Mouse (Mus musculus): ENCODE data around the gene Ubqln4. TPM values are rescaled to one million over a fixed set of nuclear protein-coding genes. Genes with fewer than 3 reads are reported as not detected.

The Ubqln4 gene
- total RNA-seq, 2 experiments from 2014 or later = 86.3 to 89.9 TPM

DNA sequence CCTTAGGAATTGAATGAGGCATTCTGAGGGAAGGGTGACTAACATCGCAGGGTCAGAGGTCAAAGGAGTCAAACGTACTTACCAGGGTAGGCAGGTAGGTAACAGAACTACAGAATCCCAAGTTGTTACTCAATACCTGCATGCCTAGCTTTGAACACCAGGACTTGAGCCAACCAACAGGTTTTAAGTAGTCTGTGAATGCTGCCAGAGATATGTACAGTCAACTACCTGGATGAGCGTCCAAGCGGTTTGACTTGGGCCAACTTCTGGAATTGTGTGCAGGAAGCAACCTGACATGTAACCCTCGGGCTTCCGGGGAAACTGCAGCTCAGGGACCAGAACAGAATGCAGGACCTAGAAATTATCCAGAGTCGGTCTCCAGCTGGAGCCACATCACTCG lies 30.5 kb upstream of the Ubqln4 start:
- DNase-seq (ENCODE audit: low spot score) = no peak

DNA sequence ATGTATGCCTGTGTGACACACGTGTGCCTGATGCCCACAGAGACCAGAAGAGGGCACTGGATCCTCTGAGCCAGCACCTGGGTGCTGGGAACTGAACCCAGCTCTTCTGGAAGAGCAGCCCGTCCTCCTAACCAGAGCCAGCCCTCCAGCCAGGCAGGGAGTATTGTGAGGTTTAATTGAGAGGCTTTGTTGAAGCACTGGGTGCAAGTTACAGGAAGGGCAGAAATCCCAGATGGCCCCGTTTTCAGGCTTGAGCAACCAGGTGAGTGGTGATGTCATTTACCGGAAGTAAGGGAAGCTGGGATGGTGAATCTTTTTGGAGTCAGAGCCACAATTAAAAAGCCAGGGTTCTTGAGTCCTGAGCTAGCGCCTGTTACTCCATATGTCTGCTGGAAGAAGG lies 28.5 kb upstream of the Ubqln4 start:
- DNase-seq (ENCODE audit: low spot score) = no peak

DNA sequence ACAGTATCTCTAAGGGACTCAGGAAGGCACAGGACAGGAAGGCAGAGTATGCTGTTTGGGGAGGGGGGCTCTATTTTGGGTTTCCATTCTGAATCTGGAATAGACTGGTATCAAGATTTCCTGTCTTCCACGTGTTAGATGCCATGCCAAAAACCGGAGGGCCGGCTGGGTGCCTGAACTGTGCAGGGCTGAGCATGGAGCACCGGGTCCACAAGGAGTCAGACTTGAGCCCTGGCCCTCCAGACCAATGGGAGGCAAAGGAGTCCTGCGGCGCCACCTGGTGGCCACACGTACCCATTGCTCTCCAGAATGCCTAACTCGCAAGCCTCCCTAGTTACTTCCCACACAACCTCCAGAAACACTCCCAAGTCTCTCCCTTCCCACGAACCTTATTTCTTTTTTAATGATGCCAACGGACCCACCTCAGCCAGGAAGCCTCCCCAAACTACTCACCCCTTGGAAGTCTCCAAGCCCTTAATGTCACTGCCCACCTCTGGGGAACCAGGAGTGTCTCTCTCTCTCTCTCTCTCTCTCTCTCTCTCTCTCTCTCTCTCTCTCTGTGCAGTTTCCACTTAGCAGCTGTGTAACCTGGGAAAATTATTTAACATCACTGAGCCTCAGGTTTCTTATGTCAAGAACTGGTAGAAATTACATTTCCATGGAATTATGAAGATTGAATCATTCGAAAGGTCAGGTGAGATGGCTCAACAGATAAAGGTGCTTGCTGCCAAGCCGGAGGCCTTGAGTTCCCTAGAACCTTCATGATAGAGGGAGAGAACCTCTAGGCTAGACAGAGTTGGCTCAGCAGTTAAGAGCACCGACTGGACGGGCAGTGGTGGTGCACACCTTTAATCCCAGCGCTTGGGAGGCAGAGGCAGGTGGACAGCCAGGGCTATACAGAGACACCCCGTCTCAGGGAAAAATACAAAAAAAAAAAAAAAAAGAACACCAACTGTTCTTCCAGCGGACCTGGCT lies 27.1 kb upstream of the Ubqln4 start:
- DNase-seq (ENCODE audit: low spot score) = peak; percentile 87

DNA sequence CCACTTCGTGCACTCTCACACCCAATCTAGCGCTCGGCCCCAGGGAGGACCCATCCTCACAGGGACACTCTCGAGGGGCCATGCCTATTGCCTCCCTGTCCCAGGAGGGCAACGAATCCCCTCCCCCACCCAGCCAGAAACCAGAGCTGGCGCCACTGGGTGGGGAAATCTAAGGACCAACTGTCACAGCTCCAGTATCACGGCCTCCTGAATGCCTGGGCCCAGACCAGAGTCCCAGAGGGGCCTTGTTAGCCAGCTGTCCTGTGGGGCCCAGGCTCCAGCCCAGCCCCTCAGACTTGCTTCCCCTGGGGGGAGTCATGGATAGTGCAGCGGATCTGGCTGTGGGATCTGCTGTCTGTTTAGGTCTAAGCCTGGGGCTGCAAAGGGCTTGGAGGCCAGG lies 26.0 kb upstream of the Ubqln4 start:
- DNase-seq (ENCODE audit: low spot score) = no peak

DNA sequence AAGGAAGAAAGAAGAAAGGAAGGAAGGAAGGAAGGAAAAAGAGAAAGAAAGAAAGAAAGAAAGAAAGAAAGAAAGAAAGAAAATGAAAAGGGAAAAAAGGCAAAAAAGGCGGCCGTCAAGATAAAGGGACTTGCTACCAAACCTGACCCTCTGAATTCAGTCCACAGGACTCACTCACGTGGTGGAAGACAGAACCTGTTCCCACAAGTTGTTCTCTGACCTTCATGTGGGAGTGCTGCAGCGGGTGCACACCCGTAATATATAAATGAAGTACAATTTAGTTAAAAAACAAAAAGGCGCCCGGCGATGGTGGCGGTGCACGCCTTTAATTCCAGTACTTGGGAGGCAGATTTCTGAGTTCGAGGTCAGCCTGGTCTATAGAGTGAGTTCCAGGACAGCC lies 24.9 kb upstream of the Ubqln4 start:
- DNase-seq (ENCODE audit: low spot score) = no peak

DNA sequence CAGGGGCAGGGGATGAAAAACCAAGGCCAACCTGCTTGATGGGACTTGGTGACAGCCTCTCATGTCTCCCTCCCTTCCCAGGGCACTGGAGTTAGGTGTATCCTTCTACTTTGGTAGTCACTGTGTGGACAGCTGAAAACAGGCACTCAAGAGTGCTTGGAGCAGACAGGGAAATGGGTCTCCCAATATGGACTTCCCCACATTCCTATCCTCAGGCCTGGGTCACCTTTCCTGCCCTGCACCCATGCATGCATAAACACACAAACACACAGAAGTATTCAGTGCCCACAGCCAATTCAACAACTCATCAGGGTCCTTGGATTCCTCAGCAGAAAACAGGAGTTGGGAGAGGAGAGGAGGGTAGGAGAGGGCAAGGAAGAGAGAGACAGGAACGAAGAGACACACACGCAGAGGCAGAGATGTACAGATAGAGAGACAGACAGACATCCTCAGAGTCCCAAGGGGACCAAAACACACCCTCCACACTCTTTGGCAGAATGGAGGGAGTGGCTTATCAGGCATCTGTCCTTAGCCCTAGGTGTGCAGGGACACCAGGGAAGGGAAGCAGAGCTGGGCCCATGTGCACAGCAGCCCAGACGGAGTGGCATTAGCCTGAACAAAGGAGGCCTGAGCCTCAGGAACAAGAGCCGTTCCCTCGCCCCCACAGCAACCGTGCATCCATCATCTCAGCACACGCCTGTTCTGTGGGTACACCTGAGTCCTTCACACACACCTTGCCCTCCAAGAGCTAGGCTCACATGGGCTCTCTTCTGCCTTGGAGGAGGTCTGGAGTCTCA lies 24.2 kb upstream of the Ubqln4 start:
- DNase-seq (ENCODE audit: low spot score) = no peak

DNA sequence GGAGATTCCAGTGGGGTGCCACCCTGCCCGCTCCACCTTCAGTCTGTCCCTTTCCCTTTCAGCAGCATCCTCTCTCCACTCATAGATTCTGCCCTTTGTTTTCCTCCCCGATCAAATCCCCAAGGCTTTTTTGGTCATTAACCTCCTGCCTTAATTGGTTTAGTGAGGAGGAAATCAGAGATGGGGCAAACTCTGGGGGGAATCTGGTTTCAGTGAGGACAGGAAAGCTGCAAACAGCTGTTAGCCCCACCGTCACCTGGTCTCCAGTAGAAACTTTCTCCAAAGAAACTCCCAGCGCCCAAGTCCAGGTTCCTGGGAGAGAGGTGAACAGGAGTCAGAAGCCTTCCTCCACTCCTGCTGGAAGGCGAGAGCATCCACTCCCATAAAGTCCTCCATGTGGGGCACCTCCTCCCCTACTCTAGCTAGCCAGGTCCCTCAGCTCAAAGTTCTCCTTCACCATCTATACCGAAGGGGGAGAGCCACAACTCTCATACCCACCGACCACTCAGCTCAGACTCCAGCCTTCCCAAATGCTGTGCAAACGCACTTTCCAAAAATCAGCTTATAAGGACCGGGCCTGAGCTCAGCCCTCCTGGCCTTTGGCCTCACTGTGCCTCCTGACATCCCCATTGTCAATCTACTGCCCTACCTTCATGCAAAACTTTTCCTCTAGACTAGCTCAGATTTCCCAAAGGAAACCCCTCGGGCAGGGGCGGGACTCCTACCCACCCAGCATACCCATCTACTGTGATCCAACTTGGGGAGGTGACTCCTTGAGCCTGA lies 23.3 kb upstream of the Ubqln4 start:
- DNase-seq (ENCODE audit: low spot score) = no peak

DNA sequence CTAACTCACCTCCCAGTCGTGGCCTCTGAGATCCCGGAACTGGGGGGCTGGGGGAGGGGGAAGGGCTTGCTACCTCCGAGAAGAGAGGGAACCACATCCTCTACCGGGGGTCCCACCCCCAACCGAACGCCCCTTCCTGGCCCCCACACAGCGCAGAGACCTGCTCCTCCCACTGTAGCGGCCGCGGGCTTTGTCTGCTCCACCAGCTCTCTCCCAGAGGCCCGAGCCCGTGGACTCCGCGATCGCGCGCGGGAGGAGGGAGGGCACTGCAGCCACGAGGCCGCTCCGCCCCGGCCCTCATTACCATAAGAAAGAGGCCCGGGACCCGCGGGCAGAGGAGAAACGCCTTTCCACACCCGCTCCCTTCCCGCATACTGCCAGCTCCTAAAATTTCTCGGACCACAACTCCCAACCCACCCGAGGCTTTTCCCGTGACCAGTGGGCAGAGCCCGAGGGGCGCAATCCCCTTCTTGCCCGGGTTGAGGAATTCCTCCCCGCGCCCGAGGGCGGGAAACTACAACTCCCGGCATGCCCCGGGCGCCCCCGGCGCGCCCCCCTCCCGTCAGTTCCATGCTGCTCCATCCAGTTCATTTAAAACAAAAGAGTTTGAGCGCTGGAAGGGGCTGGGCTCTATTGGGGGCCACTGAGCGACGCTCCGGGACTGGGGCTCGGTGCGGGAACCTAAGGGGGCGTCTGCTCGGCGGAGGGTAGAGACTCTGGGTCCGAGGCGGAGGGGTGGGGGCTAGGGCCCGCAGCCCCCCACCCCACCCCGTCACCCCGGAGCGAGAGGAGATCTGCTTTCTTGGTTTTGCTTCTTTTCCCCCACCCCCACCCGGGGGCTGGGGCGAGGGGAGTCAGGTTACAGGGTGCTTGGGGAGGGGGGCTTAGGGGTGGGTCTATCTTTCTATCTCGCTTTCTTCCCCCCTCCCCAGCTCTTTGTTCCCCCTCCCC lies 21.9 kb upstream of the Ubqln4 start:
- peak; percentile 84 for DNase-seq (ENCODE audit: low spot score)

DNA sequence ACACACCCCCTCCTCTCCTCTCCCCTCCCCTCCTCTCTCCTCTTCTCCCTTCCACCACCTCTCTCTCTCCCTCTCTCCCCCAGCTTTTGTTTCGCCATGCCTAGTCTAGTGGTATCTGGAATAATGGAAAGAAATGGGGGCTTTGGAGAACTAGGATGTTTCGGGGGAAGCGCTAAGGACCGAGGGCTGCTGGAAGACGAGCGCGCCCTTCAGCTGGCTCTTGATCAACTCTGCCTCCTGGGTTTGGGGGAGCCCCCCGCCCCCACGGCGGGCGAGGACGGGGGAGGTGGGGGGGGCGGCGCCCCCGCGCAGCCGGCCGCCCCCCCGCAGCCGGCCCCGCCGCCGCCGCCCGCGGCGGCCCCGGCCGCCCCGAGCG lies 21.3 kb upstream of the Ubqln4 start, which contains the start of gene Mex3a:
Gene Mex3a (plus strand): TSS at position 97 of the 376 bp plus-strand sequence.
- DNase-seq (ENCODE audit: low spot score) = no peak

DNA sequence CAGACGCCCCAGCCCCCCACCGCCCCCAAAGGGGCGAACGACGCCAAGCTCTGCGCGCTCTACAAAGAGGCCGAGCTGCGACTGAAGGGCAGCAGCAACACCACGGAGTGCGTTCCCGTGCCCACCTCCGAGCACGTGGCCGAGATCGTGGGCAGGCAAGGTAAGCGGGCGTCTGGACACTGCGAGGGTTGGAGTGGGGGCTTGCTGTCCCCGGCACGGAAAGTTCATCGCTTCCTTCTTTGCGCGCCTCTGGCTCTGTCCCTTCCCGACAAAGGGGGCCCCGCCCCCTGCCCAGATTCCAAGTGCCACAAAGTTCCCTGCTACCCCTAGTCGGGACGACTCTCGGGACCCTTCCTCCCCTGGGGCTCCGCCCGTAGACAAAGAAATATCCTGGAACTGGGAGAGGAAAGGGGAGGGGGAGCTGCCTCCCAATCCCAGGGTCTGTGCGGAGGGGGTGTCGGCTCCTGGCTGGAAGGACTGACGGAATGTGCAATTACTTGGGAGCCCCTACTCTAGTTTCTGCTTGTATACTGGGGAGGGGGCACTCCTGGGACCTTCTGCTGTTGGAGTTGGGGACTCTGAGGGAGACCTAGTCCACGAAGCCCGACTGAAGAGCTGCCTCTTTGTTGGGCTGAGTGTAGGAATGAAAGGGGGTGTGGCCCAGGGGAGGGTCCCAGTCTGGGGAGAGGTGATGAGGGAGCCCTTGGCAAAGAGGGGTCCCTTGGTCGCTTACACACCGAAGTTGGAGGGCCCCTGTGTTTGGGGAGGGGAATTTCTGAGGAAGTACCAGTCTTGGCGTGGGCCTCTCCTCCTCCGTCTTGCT lies 20.7 kb upstream of the Ubqln4 start:
- DNase-seq (ENCODE audit: low spot score) = no peak

DNA sequence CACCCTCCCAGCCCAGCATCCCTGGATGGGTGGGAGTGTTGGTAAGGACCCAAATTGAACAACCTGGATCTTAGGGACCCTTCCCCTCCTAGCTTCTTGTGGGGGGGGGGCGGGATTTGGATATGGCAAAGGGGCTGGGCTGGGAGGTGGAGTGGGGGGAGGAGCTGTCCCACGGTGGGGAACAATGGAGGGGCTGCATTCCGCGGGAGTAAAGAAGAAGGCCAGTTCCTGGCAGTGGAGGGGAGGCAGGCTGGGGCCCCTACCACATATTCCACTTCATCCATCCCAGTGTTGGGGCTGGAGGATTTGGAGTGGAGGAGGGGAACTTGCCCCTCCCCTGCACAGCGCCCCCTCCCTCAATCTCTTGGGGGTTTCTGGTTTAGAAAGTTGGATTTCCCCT lies 19.9 kb upstream of the Ubqln4 start:
- DNase-seq (ENCODE audit: low spot score) = no peak

DNA sequence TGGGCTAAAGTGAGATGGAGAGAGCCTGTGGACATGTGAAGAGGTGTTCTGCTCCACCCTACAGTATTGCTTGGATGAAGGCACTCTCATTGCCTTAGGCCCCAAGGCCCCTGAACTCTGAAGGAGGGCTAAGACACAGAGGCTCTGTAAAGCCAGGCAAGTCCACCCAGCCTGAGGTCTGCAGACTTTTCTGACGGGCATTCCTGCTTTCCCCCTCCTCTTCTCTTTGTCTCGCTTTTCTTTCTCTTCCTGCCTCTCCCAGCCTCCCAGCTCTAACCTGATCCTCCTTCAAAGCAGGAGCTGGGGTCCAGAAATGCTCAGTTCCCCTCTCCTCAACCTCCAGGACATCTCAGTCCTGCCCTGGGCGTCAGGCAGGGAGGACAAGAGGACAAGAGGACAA lies 18.6 kb upstream of the Ubqln4 start:
- no peak for DNase-seq (ENCODE audit: low spot score)

DNA sequence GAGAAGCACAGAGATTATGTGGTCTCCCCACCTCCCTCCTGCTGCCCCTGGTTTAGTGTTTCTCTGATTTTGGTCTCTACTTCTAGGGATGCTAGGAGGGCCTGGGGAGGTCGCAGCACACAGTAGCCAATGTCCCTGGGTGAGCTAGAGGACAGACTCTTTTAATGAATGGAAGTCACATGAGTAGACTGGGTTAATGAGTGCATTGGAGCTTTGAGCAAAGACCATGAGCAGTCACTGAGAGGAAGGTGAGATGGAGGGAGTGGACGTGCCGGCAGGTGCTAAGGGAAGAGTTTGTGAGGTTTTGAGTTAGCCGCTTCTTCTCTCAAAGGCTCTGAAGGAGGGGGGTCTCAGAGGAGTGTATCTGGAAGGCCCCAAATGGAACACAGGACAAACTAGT lies 18.0 kb upstream of the Ubqln4 start:
- no peak for DNase-seq (ENCODE audit: low spot score)

DNA sequence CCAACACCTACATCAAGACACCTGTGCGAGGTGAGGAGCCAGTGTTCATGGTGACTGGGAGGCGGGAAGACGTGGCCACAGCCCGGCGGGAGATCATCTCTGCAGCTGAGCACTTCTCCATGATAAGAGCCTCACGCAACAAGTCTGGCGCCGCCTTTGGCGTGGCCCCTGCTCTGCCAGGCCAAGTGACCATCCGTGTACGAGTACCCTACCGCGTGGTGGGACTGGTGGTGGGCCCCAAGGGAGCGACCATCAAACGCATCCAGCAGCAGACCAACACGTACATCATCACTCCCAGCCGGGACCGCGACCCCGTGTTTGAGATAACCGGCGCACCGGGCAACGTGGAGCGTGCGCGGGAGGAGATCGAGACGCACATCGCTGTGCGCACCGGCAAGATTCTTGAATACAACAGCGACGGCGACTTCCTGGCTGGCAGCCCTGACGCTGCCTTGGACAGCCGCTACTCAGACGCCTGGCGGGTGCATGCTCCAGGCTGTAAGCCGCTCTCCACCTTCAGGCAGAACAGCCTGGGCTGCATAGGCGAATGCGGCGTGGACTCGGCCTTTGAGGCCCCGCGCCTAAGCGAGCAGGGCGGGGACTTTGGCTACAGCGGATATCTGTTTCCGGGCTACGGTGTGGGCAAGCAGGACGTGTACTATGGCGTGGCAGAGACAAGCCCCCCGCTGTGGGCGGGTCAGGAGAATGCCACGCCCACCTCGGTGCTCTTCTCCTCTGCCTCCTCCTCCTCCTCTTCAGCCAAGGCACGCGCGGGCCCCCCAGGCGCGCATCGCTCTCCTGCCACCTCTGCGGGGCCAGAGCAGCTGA lies 17.2 kb upstream of the Ubqln4 start:
- peak; percentile 70 for DNase-seq (ENCODE audit: low spot score)

DNA sequence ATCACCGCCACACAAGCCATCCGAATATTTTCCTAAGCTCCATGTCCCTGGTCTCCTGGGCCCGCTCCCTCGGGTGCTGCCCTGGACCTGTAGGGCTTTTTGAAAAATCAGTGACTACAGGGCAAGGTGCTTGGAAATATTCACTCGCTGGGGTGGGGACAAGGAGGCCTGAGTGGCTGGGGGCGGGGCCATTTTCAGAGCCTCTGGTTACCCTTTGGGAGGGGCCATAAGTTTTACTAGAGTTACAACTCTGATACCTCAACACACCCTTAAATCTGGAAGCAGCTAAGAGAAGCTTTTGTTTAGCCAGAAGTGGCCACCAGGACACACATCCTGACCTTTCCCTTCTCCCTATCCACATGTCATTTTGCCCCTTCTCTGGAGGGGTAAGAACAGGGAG lies 16.4 kb upstream of the Ubqln4 start:
- no peak for DNase-seq (ENCODE audit: low spot score)

DNA sequence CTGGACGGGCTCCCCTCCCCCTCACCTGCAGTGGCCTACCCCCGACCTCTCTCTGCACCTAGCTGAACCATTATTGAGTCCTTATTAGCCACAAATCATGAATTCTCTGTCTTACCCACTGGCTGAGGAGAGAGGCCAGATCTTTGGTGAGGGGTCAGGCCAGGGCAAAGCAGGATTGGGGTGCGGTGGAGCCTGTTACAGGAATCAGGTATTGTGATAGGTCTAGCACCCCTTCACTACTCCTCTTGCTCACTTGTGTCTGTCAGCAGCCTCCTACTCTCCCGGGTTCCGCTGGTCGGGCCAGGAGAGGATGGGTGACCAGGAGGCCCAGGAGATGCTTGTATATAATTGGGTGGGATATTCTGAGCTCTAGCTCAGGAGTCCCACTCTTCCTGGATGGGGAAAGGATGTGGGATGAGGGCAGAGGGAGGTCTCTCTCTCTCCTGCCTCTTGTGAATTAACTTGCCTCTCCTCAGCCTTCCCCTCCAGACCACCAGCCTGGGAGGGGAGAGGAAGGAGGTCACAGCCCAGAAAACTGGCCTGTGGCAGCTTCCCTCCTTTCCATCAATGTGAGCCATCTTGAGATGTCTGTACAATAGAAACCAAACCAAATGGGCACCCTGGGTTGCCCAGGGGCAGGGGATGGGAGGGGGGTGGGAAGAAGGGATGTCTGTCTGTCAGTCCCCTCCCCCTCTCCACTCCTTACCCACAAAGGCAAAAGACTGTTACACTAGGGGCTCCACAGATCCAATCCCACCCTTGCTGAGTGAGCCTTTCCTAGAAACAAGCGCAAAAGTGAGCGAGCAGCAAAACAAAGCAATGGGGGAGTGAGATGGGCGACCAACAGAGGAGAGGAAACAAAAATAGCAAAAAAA lies 15.1 kb upstream of the Ubqln4 start:
- DNase-seq (ENCODE audit: low spot score) = no peak

DNA sequence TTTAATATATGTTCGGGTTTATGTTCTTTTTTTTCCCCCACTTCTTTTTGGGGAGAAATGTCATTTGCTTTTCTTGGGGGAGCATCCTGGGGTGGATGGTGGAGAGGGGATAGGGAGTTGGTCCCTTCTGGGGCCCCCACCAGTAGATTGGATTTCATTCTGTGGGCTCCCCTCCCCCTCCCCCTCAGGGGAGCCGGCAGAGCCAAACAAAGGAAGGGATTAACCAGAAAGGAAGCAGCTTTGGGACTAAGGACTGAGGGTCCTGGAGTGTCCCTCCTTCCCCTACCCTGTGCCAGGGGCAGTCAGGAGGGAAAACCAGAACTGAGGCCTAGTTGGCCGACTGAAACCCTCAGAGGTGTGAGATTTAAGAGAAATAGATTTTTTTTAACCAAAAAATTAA lies 14.2 kb upstream of the Ubqln4 start:
- no peak for DNase-seq (ENCODE audit: low spot score)

DNA sequence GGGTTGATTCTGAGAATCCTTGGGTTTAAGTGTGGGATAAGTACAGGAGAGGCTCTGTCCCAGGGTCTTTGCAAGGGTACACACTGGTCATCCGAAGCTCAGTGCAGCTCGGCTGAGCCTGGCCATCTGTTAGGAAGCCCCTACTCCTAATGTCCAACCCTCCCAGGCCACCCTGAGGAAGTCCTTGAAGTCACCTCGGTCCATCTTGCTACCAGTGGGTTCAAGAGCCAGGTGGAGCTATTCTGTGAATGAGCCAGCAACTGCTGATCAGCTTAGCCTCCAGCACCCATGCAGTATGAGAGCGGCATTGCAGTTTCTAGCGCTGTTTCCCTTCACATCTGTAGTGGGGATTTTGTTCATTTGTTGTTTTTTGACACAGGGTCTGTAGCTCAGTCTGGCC lies 13.5 kb upstream of the Ubqln4 start:
- no peak for DNase-seq (ENCODE audit: low spot score)
